Mouse (Mus musculus) hindbrain, embryonic 15.5 days (tissue): Measurements from ENCODE around the gene Vti1a. TPM values are rescaled to one million over a fixed set of nuclear protein-coding genes. Genes with fewer than 3 reads are reported as not detected.

ENCODE experiments used
- ATAC-seq: fragments of 200-750 bp; cut with Nextera tagmentation; 2 replicates; pipeline ENCODE4 v1.8.0; 2017; ENCODE audit warnings: low read depth, moderate number of reproducible peaks, moderate TSS enrichment; ENCODE audit not compliant: low FRiP score
- H3K27ac ChIP-seq: fragments of 300-500 bp; sonication (generic); replicated peaks from 2 replicates; pipeline ENCODE4 v1.5.1; 2015; ENCODE audit warnings: mild to moderate bottlenecking, inconsistent platforms
- H3K27me3 ChIP-seq: fragments of 300-500 bp; sonication (generic); 2 replicates; pipeline ENCODE4 v1.6.1; 2015; ENCODE audit warnings: control low read depth, inconsistent platforms
- H3K36me3 ChIP-seq: fragments of 300-500 bp; sonication (generic); 2 replicates; pipeline ENCODE4 v1.6.1; 2015; ENCODE audit warnings: control low read depth, inconsistent platforms
- H3K4me1 ChIP-seq: fragments of 300-500 bp; sonication (generic); replicated peaks from 2 replicates; pipeline ENCODE4 v1.6.1; 2015; ENCODE audit warnings: control low read depth, inconsistent platforms
- H3K4me2 ChIP-seq: fragments of 300-500 bp; sonication (generic); 2 replicates; pipeline ENCODE4 v1.6.1; 2015; ENCODE audit warnings: moderate library complexity, mild to moderate bottlenecking, inconsistent platforms
- H3K4me3 ChIP-seq: fragments of 300-500 bp; sonication (generic); 2 replicates; pipeline ENCODE4 v1.5.1; 2015; ENCODE audit warnings: mild to moderate bottlenecking, inconsistent platforms
- H3K9ac ChIP-seq: fragments of 300-500 bp; sonication (generic); 2 replicates; pipeline ENCODE4 v1.6.1; 2015; ENCODE audit warnings: inconsistent platforms
- H3K9me3 ChIP-seq: fragments of 300-500 bp; sonication (generic); 2 replicates; pipeline ENCODE4 v1.6.1; 2016; ENCODE audit warnings: control low read depth, inconsistent platforms
- WGBS: fragments of 180-500 bp; shearing (Covaris S2); methylation state at CpG from one replicate; pipeline ENCODE4 v1.1.7; 2015; 5-methylcytosine and 5-hydroxymethylcytosine counted together
- polyA plus RNA-seq: library from polyadenylated mRNA; unstranded; fragments of >200 nt; fragmentation: Nextera tagmentation; extraction: Ambion mirVana; gene quantifications from 2 replicates; pipeline ENCODE4 v1.2.1, GENCODE M21; 2015

The Vti1a gene
- polyA plus RNA-seq, 1 experiment from 2014 or later = 35.6 TPM

DNA sequence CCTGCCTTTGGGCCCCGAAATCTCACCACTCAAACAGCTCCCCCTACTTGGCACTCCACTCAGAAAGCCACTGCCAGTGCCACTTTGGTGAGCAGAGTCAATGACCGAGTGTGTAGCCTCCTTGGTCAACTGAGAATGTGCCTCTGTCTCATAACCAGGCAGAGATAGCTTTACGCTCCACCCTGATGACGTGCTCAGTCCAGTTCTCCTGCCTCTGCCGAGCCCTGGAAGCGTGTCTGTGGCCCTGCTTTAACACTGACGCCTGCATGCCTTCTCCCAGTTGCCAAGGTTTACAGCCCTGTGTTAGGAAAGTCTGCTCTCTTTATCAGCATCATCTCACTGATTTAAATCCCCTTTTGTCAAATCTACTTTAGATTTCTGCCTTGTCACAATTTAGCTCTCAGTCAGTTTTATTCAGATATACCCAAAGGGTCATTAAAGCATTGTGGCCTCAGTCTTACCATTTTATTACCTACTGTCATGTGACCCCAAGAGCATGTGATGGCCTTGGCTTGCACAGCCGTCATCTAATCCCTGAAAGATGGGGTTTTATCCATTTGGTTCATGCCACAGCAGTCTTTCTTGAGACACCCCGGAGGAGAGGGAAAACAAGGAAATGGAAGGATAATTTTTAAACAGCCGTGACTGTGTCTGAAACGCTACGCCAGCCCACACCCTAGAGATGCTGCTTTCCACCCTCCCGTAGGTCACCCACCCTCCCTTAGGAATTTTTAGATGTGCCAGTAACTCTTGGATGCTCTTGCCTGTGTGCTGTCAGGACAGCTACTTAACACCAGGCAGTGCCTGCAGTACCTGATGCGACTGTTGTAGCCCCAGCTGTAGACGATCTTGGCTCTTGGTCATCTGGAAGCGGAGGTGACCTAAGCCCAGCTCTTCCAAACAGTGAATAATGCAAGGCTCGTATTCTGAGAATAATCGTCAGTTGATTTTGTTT lies 269.5 kb downstream of the Vti1a start:
- 75% methylated on average over 18 of the region's 18 CpGs for WGBS
- H3K4me3 ChIP-seq = no peak overlapping the region
- H3K36me3 ChIP-seq = no peaks in the 10 kb centered on the region
- no peak overlapping the region for H3K4me2 ChIP-seq
- H3K9ac ChIP-seq = no peak overlapping the region
- H3K27me3 ChIP-seq = peaks cover 37% of the 10 kb centered on the region; the same call in 1 of the 2 replicates
- no peak for ATAC-seq
- peaks cover 11% of the 10 kb centered on the region for H3K4me1 ChIP-seq
- H3K27ac ChIP-seq = no peak overlapping the region
- H3K9me3 ChIP-seq = no peaks in the 10 kb centered on the region

DNA sequence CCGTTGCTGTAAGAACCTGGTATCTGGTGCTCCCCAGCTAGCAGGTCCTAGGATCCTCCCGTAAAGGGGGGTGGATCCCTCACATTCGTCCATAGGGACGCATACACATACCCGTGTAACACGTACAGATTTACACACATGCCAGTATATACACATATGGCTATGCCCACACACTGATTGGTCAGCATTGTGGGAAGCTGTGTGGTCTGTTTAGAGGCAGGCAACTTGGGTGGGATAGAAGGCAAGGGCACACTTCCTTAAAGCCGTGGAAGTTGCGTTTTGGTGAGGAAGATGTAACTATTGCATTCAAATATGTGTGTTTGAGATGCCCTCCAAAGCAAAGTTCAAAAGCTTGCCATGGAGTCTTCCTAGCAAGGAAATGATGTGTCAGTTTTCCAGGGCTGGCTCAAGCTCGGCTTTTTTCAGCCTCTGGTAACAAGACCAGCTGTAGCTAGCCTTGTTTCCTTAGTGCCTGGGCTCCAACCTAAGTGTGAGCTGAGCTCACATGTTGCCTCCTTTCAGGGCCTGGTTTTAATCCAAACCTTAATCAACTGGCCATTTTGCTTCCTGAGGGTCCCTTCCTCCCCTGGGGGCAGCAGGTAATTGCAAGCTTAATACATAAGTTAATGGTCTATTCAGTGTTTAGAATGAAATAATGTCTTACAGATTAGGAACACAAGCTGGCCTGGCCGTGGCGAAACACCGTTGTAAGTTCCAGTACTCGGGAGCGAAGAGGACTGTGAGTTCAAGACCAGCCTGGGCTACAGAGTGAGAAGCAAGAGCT lies 271.7 kb downstream of the Vti1a start:
- no peaks in the 10 kb centered on the region for H3K36me3 ChIP-seq
- H3K4me2 ChIP-seq = no peak overlapping the region
- ATAC-seq = no peak
- H3K27me3 ChIP-seq = peaks cover 34% of the 10 kb centered on the region; the same call in 1 of the 2 replicates
- no peak overlapping the region for H3K9ac ChIP-seq
- peaks cover 13% of the 10 kb centered on the region for H3K4me1 ChIP-seq
- no peaks in the 10 kb centered on the region for H3K9me3 ChIP-seq
- WGBS = 85% methylated on average over 14 of the region's 14 CpGs
- no peak overlapping the region for H3K4me3 ChIP-seq
- no peak overlapping the region for H3K27ac ChIP-seq

DNA sequence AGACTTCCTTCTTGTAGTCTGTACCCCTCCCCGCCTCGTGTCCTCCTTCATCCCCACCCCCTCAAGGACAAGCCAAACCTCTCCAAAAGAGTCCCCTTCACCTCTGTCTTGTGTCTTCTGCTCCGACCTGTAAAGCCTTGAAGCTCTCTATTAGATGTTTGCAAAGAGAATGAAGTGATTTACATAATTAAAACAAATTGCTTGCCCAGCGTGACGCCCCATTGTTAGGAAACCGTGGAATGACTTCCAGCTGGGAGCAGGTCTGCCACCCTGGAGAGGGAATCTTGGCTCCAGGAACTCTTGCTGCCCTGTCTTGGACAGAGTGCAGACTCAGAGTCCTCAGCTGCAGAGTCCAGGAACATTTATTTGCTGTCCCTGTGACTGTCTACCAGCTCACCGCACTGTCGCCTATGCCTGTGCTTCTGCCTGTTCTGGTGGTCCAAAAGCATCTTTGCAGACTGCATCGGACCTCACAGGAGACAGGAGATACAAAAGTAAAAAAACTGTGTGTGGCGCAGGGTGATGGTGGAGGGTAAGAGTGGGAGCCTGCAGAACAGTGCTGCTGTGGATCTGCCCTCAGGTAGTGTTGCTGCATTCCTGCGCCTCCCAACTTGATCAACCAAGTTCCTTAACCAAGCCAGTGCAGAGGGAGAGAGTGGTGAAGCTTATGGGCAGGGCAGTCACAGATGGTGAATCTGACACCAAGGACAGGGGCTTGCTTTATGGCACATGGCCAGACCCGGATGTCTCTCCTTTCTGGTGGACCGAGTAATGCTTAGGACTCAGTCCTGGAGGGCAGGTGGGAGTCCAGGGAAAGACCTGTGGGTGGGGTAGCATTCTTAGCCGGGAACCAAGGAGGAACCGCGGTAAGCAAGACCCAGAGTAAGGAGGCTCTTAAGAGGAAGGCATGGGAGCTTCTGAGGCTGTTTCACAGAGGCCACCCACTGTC lies 273.1 kb downstream of the Vti1a start:
- Histone ChIP-seq H3K4me2 (no peak overlapping the region), H3K27me3 (peaks cover 30% of the 10 kb centered on the region; the same call in 1 of the 2 replicates), H3K4me1 (peaks cover 27% of the 10 kb centered on the region), H3K27ac (no peak overlapping the region), H3K9me3 (no peaks in the 10 kb centered on the region), H3K9ac (no peak overlapping the region), H3K36me3 (no peaks in the 10 kb centered on the region), H3K4me3 (no peak overlapping the region)
- 38% methylated on average over 16 of the region's 16 CpGs for WGBS
- ATAC-seq = no peak

DNA sequence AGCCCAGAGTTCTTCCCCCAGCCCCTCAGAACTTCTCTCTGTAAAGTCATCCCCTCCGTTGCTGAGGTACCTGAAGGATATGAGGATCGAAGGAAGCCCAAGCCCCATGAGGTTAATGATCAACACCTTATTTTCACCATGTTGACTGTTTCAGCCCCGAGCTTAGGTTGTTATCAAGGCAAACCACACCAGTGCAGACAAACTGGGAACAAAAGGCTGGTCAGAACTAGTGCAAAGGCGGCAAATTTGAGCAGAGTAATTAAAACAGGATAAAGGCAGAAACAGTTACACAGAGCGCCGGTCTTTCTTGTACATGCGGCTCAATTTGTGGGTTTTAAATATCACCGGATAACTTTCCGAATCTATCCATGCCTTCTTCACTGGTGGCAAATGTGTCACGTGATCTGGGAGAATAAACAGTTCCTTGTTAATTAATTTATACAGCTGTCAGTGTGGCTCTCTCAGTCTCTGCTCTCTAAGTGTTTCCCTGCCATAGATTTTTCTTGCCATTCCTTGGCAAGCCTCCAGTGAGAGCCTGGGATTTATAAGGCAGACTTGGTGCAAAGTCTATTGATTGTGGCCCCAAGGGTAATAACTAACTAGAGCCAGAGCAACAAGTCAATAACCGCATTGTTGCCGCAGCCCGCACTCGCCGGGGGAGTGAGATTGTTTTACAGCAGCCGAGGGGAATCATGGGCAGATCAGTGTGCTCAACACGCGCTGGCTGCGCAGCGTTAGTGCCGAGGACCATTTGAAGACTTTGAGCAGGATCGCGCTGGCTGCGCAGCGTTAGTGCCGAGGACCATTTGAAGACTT lies 277.0 kb downstream of the Vti1a start:
- Histone ChIP-seq H3K4me1 (peaks cover 33% of the 10 kb centered on the region), H3K27me3 (peaks cover 14% of the 10 kb centered on the region), H3K9ac (no peak overlapping the region), H3K4me3 (no peak overlapping the region), H3K36me3 (no peaks in the 10 kb centered on the region), H3K4me2 (peak overlapping the region; percentile 38), H3K27ac (0 out of 2 replicates have a peak overlapping the region, but pooled peaks have one; percentile 23), H3K9me3 (no peaks in the 10 kb centered on the region)
- peak; percentile 65 for ATAC-seq
- 36% methylated on average over 26 of the region's 26 CpGs for WGBS

DNA sequence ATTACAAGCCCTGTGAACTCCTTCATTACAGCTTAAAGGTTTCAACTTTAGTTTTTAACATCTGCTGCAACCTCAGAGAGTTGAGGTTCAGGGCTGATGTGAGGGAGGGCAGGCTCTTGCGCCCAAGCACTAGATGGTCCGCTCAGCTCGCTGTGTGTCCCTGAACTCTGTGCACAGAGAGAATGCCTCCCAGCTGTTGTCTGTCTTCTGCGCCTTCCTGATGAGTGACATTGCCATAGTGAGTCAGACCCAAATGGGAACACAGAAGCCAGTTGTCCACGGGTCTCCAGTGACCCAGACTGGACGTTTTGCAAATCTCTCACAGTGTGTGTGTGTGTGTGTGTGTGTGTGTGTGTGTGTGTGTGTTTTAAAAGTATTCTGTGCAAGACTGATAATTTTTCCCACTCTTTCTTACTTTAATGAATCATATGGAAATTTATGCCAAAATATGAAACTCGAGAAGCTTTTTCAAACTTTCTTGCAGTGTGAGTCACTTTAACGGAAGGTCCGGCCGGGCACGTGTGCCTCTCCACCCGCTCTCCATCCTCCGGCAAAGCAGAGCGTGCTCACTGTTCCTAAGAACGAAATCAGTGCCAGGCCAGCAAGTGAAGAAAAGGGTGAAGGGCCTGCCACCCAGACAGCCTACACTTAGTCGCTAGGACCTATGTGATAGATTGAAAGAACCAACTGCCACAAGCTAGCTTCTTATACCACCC lies 277.8 kb downstream of the Vti1a start:
- H3K4me2 ChIP-seq = peak overlapping the region; percentile 38
- peaks cover 32% of the 10 kb centered on the region for H3K4me1 ChIP-seq
- no peaks in the 10 kb centered on the region for H3K36me3 ChIP-seq
- H3K9me3 ChIP-seq = no peaks in the 10 kb centered on the region
- no peak overlapping the region for H3K9ac ChIP-seq
- ATAC-seq = no peak
- WGBS = 76% methylated on average over 16 of the region's 16 CpGs
- peaks cover 11% of the 10 kb centered on the region for H3K27me3 ChIP-seq
- H3K27ac ChIP-seq = no peak overlapping the region
- no peak overlapping the region for H3K4me3 ChIP-seq

DNA sequence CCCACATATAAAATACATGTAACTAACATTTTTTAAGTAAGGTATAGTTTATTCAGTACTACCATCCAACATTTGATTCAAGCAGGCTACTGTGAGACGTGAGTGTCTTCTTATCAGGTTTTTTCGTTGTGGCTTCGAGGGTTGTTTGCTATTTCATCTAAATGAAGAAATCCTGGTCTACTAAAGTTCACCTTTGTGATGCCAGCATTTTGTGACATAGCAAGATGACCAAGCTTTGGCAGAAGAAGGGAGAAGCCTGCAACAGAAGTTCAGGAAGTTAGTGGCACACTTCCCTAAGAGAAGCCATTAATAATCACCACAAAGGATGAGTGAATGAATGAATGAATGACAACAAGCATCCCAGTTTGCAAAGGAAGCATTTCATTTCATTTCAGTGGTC lies 278.4 kb downstream of the Vti1a start:
- H3K4me2 ChIP-seq = no peak overlapping the region
- 94% methylated on average over 3 of the region's 3 CpGs for WGBS
- H3K4me3 ChIP-seq = no peak overlapping the region
- peaks cover 28% of the 10 kb centered on the region for H3K4me1 ChIP-seq
- H3K27me3 ChIP-seq = peaks cover 11% of the 10 kb centered on the region
- no peaks in the 10 kb centered on the region for H3K36me3 ChIP-seq
- H3K9me3 ChIP-seq = no peaks in the 10 kb centered on the region
- no peak overlapping the region for H3K27ac ChIP-seq
- no peak for ATAC-seq
- H3K9ac ChIP-seq = no peak overlapping the region

DNA sequence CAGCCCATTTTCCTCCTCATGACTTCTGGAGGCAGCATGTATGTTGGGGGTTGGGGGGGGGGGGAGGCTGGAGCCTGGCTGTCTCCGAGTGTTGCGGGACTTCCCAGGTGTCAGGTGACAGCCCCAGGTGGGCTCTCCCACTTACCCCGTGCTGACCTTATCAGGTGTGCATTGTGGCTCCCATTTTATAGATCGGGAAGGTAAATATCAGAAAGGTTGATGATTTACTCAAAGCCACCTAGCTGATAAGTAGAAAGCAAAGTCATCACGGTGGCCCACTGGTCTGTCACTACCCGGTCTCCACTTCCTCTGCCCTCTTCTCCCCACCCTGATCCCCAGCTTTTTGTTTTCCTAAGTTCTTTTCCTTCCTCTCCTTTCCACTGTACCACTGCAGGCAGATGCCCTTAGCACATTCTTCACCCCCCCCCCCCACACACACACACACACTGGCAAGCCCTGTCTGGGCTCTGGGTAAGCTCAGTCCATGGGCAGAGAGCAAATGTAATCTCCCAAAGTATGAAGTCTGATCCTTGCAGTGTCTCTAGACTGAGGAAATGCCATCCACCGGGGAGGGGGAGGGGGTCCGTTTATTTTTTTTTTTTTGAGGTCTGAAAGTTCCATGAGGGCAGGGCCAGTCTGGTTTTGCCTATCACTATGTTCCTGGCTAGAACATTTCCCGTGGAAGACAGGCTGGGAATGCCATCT lies 280.0 kb downstream of the Vti1a start:
- H3K27ac ChIP-seq = no peak overlapping the region
- H3K36me3 ChIP-seq = no peaks in the 10 kb centered on the region
- H3K4me1 ChIP-seq = peaks cover 28% of the 10 kb centered on the region
- H3K9me3 ChIP-seq = no peaks in the 10 kb centered on the region
- peaks cover 10% of the 10 kb centered on the region for H3K27me3 ChIP-seq
- H3K4me2 ChIP-seq = no peak overlapping the region
- ATAC-seq = no peak
- H3K4me3 ChIP-seq = no peak overlapping the region
- 69% methylated on average over 9 of the region's 9 CpGs for WGBS
- no peak overlapping the region for H3K9ac ChIP-seq

DNA sequence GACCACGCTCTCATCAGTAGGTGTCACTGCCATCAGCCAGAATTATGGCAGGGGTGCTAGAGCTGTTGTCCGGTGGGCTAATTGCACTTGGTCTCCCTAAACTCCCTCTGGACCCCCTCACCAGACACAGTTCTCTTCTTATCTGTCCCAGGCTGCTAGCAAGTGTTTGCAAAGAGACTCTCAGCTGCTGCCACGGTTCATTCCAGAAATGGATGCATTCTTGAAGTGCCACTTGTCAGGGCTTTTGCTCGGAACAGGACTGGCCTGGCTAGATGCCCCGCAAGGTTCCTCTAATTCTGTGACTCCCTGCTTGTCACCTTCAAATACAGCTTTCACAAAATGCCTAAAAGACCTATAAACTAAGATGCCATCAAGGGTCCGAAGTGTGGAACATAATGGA lies 280.7 kb downstream of the Vti1a start:
- H3K4me2 ChIP-seq = no peak overlapping the region
- H3K9me3 ChIP-seq = no peaks in the 10 kb centered on the region
- no peak for ATAC-seq
- H3K36me3 ChIP-seq = no peaks in the 10 kb centered on the region
- WGBS = 69% methylated on average over 6 of the region's 6 CpGs
- peaks cover 10% of the 10 kb centered on the region for H3K27me3 ChIP-seq
- H3K4me3 ChIP-seq = no peak overlapping the region
- H3K9ac ChIP-seq = no peak overlapping the region
- H3K4me1 ChIP-seq = peaks cover 28% of the 10 kb centered on the region
- H3K27ac ChIP-seq = no peak overlapping the region

DNA sequence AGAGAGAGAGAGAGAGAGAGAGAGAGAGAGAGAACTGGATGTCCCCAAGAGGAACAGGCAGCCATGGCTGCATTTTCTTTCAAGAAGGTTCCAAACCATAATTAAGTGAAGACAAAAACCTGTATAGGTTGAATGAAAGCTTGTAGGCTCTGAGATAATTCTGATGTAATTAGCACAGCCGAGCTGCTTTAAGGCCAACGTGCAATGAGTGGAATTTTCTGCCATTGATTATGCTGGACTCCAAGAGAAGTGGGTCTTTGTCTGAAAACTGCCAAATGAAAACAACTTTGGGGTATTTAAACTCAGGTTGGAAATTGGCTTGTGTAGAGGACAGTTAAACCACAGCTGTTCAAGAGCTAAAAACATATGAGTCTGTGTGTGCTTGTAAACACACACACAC lies 281.2 kb downstream of the Vti1a start:
- peaks cover 28% of the 10 kb centered on the region for H3K4me1 ChIP-seq
- H3K4me2 ChIP-seq = no peak overlapping the region
- H3K27me3 ChIP-seq = peaks cover 8% of the 10 kb centered on the region
- H3K36me3 ChIP-seq = no peaks in the 10 kb centered on the region
- no peak overlapping the region for H3K9ac ChIP-seq
- H3K9me3 ChIP-seq = no peaks in the 10 kb centered on the region
- no peak overlapping the region for H3K4me3 ChIP-seq
- no peak overlapping the region for H3K27ac ChIP-seq
- ATAC-seq = no peak
- WGBS = 37% methylated on average over 2 of the region's 2 CpGs

DNA sequence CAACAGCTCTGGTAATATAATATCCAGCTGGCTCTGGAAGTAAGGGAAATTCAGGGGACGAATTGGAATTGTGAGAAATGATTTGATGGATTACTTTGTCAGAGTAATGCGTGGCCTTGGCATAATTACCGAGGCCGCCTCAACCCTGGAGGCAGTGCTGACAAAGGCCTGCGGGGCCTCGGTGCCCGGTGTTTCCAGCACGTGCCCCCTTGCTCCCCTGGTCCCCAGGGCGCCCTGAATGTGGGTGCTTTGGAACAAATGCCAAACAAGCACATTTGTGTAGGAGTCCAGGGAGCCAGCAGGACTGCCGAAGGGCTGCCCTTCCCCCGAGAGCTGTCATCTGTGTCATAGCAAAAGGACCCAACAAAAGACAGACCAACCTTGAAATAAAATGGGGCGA lies 281.9 kb downstream of the Vti1a start:
- ATAC-seq = no peak
- Histone ChIP-seq H3K9ac (no peak overlapping the region), H3K4me2 (no peak overlapping the region), H3K27ac (no peak overlapping the region), H3K4me1 (peaks cover 24% of the 10 kb centered on the region), H3K27me3 (peaks cover 8% of the 10 kb centered on the region), H3K4me3 (no peak overlapping the region), H3K9me3 (no peaks in the 10 kb centered on the region), H3K36me3 (no peaks in the 10 kb centered on the region)
- WGBS = 32% methylated on average over 12 of the region's 12 CpGs
